Mouse (Mus musculus): ENCODE measurements around the gene Dera.
A peak's percentile ranks its signal among the peaks of the same experiment; 100 is the strongest.
"Not testable (repeated sequence)": the region's sequence is repeated elsewhere in the genome, so short reads cannot be mapped to it uniquely, and the experiment has no call there.

Dera gene

DNA sequence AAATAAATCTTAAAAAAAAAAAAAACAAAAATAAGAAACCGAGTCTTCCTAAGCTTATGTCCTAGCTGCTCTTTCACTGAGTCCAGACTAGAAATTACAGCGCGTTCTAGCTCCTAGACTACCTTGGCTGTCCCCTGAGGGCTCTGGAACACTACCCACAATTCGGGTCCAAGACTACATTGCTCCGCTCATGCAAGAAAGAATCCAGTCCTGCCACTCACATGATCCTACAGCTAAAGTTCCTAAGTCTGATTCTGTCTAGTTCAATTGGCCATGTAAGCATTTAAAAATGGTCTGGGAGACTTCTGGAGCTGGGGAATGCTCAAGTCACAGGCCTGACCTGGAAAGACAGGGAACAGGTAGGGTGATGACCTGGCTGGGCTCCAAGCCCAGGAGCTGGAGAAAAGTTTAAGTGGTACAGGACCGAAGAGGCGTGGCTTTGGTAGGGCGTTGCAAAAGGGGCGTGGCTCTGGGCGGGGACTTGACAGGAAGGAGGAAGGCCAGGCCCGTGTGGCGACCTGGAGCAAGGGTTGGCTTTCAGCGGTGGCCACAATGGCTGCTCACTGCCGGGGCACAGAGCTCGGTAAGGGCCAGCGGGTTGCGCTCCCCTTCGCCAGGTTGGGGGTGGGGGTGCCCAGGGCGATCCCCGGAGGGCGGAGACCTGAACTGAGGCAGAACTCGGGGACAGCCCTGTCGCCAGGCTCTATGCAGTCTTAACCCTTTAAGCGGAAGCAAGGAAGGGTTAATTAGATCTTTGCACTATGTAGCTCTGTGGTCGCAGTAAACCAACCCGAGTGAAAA, at the start of gene Dera:
TSS of gene Dera (plus strand) at position 491 of the 801 bp plus-strand sequence.
- DNase-seq (ENCODE audit: low read depth, low spot score) = no peak

DNA sequence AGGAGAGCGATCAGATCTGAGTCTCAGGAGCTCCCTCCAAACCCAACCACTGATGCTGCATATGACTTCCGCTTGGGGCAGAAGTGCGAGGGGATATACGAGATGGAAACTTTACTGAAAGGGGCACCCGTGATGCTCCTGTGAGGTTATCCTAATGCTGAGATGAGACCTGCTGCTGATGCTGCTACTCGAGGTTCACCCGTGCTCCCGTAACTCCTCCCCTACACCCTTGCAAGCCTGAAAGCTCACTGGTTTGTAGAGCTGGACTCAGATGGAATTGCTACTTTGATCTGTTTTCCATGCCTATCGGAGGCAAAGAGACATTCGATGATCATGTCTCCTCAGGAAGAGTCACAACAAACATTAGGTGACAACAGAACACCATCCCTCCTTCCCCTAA, 48.1 kb upstream of the Dera start:
- no peak for DNase-seq (ENCODE audit: low read depth, low spot score)

DNA sequence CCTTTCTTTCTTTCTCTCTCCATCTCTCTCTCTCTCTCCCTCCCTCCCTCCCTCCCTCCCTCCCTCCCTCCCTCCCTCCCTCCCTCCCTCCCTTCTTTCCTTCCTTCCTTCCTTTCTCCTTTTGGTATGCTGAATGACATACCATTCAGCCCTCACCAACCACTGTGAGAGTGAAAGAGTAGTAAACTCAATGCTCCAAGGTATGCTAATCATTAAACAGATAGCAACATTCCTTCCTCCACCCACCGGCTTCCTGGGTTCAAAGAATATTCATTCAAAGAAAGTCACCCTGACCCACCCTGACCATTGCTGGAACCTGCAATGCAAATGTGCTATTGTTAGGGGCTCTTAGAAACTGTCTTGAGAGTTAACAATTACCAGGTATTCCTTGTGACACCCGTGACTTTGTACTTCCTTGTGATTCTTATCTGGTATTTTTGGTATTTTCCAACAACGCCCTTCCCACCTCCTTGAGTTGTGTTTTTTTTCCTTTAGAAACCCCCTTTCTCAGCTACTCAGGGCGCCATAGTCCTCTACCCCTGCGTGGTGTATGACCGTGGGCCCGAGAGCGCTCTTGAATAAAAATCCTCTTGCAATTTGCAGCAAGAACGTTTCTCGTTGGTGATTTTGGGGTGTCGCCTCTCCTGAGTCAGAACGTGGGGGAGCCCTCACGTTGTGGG, 45.5 kb upstream of the Dera start:
- not testable (repeated sequence) for DNase-seq (ENCODE audit: low read depth, low spot score)

DNA sequence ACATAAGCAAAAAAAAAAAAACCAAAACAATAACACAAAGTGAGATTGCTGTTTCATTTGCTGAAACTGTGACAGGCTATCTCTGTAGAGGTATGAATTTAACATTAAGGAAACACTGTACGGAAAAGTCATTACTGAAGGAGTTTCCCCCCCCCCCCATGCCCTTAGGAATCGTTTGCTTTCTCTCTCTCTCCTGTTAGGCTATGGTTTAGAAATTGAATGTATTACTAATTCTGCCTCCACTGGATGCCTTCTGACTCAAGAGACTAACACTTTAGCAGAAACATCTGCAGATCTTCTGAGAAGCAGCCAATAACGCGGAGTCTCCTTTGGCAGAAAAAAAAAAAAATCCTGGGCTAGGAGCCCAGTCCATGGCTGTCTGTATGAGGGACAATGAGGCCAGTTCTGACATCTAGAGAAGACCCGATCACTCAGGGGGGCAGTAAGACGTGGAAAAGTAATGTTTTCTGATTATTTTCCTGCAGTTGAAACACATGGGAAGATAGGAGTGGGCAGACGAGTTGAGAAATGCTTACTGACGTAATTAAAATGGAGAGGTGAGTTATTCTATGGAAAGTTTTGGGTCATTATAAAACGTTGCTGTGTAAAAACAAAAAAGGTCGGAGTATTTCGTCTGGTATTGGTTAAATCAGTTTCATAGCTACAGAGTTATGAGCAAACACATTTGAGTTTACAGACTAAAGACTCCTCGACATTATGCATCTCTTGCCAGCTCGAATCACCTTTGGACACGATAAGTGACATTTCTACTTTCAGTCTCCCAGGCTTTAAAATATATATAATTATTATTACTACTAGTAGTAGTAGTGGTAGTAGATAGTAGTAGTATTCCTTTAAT, 43.9 kb upstream of the Dera start:
- DNase-seq (ENCODE audit: low read depth, low spot score) = no peak

DNA sequence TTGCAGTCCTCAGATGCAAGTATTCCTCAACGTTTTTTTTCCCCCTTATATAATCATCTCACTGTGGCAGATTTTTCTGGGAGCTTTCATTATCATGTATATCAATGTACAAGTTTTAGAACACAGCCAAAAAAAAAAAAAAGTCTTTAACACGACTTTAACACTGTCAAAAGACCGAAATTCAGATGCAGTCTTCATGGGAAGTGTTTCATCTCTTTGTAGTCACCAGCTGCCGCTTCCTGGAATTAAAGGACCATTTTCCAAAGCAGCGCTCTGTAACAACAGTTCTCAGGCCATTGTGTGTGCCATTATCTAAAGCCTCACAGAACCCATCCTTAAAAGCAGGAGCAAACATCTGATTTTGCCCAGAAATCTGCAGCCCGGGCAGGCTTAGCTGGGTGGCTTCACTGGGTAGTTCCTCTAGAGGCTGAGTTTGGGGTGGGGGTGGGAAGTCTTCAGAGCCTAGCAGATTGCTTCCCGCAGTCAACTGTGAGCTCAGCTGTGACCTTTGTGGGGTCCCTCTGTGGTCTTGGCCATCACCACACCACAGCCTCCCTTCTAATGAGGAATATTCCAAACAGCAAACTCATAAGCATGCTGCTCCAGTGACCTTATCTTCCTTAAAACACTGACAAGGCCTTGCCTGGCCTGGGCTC, 41.6 kb upstream of the Dera start:
- DNase-seq (ENCODE audit: low read depth, low spot score) = peak; percentile 35

DNA sequence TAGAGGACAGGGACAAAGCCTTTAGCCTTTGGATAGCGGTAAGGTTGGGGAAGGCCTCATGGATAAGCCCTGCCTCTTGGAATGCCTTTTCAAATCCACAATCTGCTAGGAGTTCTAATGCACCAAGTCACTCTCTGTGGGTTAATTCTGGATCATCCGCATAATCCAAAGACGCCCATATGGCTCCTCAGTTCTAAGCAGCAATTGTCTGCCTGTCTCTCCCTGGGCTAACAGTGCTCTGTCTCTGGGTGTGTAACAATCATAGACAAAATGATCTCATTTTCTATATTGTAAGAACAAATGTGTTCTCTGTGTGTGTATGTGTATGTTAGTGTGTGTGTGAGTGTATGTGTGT, 41.1 kb upstream of the Dera start:
- no peak for DNase-seq (ENCODE audit: low read depth, low spot score)

DNA sequence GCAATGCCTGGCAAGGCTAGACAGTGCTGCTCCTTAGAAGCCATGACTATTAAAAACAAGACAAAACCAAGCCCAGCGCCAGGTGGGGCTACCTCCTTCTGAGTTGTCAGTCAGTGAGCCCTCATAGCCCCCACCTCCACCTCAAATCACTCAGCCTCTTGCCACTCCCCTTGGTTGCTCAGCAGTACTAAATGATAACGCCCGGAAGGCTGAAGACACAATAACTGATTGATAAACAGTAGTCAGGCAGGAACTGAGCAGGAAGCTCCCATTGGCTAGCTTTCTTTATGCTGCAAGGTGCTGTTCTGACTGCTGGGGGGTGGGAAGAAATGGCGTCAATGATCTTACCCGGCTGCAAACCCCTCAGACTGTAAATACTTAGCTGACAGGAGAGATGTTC, 37.5 kb upstream of the Dera start:
- no peak for DNase-seq (ENCODE audit: low read depth, low spot score)

DNA sequence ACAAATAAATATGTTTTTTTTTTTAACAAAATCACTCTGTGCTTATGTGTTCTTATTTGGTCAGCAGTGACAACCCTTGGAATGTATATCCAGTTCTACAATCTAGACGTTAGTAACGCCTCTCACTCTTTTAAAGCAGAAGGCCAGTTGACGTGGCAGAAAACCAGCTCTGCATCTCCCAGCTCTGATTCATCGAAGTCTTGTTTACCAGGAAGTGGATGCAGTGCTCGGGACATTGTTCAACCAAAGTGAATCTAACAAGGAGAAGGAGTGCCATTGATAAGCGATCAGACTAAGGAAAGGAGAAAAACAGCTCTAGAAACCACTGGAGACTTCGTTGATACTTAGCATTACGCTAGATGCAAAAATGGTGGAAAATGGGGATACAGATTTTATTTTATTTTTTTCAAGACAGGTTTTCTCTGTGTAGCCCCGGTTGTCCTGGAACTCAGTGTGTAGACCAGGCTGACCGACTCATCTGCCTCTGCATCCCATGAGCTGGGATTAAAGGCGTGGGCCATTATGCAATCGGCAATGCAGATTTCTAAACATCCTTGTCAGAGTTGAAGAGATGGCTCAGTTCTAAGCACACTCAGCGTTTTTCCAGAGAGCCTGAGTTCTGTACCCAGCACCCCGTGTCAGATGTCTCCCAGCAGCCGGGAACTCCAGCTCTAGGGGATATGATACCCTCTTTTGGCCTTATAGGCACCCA, 32.0 kb upstream of the Dera start:
- no peak for DNase-seq (ENCODE audit: low read depth, low spot score)

DNA sequence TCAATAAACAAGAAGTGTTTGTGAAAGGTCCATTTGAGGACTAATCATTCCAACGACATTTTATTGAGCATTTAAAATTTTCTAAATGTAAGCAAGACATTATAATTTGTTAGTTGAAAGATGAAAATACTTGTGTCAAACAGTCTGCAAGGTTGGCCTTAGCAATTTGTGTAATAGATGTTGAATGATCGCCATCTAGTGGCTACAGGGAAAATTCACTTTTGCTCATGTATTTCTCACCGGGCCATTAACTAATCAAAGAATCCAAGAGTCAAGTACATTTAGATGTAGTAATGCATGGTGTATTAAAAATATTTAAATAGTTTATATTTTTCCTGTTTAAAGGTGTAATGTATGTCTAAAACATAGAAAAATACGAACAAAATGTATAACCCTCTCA, 30.4 kb upstream of the Dera start:
- DNase-seq (ENCODE audit: low read depth, low spot score) = no peak

DNA sequence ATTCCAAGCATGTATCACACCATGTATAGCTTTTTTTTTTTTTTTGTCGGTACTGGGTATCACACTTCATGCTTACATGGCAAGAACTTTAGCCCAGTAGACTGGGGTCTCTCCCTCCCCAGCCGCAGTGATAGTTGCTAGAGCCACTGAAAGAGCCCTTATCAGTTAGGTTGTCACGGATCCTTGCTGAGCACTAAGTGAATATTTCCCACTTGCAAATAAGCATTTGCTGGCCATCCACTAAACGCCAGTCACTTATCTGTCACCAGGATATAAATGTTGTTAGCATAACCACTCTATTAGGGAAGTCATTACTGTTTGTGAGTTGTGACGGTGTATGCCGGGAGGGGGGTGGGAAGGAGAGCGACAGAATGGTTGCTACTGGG, 19.9 kb upstream of the Dera start:
- no peak for DNase-seq (ENCODE audit: low read depth, low spot score)

DNA sequence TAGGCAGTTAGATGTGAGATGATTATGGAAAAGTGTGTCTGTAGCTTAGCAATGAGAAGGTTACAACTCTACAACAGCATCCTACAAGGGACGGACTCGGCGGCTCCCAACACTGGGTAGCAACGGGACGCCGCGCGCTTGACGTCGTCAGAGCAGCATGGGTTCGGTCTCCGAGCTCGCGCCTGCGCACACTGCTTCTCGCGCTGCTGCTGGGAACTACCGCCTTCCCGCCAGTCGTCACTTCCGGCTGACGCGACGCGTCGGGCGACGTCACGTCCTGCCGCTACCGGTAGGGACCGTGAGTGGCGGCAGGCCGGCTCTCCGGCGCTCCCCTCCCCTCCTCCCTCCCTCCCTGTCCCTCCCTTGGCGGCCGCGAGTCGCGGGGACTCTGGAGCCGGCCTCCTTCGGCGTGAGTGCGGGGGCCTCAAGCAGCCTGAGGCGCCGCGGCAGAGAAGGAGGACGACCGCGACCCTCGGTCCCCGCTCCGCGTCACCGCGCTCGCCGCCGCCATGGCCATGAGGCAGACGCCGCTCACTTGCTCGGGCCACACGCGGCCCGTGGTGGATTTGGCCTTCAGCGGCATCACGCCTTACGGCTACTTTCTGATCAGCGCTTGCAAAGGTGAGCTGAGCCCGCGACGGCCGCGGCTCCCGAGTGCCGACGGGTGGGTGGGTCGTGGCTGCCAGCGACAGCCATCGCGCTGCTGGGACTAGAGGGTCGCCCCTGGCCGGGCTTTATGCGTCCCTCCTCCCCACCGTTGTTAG, 19.3 kb upstream of the Dera start, which contains the start of gene Strap:
TSS of gene Strap (plus strand) at position 233 of the 764 bp plus-strand sequence.
- peak; percentile 96 for DNase-seq (ENCODE audit: low read depth, low spot score)

DNA sequence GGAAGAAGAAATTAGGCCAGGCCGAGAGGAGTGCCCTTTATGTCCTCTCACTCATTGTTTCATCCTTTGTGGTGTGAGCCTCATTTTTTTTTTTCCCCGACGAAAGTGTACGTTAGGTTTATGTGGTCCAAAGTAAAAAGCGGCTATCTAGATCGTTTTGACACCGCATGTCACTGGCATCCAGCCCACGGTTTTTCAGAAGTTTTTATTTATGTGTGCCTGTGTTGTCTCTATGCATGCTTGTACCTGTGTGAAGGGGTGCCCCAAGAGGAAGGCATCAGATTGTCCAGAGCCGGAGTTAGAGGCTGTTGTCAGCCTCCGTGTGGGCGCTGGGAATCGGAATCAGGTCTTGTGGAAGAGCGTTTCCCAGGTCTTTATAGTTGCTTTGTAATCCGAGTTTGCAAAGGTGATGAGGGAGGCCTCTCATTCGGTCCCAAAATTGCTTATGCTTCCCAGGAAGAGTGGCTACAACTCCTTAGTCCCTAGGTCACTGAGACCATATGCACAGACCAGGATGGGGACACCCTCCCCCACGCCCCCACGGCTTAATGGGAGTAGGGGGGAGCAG, 18.6 kb upstream of the Dera start:
- DNase-seq (ENCODE audit: low read depth, low spot score) = no peak

DNA sequence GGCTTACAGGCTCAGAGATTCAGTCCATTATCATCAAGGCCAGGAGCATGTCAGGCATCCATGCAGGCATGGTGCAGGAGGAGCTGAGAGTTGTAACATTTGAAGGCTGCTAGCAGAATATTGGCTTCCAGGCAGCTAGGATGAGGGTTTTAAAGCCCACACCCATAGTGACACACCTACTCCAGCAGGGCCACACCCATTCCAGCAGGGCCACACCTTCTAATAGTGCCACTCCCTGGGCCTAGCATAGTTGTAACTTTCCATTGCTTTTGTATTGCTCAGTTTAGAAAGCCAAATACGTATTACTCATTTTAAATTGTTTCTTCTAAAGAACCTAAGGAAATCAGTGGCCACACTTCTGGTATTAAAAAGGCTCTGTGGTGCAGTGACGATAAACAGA, 13.4 kb upstream of the Dera start:
- DNase-seq (ENCODE audit: low read depth, low spot score) = no peak

DNA sequence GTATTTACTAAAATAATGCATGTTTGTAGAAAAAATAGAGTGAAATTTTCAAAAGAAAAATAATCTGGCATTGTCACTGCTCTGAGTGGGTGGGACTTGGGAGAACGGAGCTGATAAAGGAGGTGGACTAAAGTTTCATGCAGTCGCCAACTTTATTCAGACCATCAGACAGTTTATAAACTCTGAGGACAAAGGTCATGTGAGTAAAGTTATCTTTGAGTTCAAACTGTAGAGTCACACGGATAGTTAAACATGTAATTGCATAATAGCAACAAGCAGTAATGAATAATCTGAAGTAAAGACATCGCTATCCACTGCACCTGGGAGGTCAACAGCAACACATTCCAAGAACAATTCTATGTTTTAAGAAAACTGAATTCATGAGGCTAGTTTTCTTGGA, 9.6 kb upstream of the Dera start:
- DNase-seq (ENCODE audit: low read depth, low spot score) = no peak

DNA sequence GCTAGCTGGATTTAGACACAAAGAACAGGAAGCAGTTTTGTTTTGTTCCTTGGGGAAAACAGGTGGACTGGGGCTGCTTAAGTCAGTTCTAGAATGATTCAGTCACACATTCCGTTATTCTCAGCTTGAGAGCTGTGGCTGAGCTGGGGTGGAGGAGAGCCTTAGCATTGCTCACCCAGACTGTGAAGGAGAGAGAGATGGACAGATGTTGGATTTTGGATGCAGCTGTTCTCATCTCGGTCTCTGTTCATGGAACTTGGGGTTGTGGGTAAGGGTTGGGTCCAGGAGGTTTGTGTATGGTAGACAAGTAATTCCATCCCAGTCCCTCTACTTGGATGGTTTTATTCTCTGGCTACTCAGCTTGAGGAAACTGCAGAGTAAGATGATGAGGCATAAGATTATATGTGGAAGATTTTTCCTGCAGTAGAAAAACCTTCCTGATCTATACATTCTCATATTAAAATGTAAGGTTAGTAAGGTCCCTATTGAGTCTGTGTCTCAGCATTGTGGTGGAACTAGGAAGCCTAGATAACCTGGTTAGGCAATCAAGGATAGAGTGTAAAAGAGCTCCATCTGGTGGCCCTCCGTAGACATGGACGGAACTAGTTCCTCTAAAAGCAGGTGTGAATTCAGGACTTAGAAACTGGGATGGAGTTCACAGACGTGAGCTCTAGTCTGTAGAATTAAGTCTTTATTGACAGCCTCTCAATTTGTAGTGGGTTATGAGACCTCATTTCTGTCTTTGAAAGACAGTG, 7.0 kb upstream of the Dera start:
- no peak for DNase-seq (ENCODE audit: low read depth, low spot score)

DNA sequence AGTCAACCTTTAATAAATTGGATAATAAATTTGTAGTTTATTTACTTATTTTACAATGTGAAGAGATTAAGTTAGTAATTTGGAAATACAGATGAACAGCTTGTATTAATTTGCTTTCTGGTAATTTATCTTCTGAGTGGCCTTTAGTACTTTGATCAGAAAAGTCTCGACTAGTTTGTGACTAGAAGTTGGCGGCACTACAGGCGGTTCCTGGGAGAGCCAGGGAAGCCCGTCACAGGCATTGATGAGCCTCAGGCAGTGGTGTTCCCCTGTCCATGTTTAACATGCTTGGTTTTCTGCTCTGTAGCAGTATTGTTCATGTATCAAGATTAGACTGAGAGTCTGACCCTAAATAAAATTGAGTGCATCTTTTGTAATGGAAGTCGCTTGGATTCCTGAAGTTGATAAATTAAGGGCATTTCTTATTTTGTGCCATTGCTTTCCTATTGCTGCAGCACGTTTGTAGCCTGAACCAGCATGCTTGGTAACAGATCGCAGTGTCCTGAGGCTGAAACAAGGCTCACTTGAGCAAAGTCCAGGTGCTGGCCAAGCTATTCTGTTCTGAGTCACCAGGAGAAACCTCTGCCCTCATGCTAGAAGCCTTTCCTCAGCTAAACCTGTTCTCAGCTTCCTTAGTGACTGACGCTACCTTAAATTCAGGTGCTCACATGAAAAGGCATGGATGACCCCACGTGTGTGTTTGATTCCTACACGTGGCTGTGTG, 2.6 kb upstream of the Dera start:
- DNase-seq (ENCODE audit: low read depth, low spot score) = no peak

DNA sequence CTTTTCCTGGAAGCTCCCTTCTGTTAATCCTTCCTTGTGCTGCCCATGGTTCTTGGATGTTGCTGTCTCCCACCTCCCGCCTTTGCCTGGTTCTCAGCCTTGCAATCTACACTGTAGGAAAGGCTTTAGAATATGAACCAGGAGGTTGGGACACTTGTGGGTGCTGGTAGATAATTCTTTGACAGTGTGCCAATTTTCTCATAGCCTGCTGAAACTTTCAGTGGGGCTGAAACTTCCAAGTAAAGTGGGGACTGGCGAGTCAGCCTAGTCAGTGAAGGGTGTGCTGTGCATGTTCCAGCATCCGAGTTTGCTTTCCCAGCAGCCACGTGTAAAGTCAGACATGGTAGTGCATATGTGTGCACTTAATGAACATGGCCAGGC, 2.1 kb upstream of the Dera start:
- DNase-seq (ENCODE audit: low read depth, low spot score) = no peak

DNA sequence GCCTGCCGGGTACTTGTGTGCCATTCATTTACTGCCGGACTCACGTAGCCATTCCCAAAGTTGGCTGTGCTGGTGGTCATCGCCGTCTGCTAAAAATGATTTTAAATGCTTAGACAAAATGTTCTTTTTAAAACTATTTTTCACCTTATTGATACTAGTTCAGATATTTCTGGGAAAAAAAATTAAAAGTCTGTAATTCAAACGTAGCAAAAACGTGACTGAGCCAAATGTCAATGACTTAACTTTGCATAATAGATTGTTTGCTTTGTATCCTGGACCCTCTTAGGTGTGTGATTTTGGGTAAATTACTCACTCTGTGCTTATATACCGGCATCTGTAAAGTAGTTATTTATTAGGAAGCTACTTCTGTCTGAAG, 499 bp downstream of the Dera start:
- DNase-seq (ENCODE audit: low read depth, low spot score) = no peak

DNA sequence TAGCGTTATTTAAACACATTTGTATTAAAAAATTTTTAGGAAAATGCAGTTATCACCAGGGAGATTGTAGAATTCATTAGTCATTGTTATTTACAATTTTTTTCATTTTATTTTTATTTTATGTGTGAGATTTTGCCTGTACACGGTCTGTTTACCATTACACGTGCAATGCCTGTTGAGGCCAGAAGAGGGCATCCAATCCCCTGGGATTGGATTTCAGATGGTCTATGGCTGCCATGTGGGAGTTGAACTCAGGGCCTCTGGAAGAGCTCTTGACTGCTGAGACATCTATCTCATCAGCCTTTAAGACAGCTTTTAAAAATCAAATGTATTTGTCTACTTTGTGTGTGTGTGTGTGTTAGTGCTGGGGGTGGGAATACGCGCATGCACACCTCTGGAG, 2.0 kb downstream of the Dera start:
- no peak for DNase-seq (ENCODE audit: low read depth, low spot score)

All from telencephalon, adult 2 months (tissue).